ENCODE assay signal across 8 mouse cellular contexts in the genomic region with DNA sequence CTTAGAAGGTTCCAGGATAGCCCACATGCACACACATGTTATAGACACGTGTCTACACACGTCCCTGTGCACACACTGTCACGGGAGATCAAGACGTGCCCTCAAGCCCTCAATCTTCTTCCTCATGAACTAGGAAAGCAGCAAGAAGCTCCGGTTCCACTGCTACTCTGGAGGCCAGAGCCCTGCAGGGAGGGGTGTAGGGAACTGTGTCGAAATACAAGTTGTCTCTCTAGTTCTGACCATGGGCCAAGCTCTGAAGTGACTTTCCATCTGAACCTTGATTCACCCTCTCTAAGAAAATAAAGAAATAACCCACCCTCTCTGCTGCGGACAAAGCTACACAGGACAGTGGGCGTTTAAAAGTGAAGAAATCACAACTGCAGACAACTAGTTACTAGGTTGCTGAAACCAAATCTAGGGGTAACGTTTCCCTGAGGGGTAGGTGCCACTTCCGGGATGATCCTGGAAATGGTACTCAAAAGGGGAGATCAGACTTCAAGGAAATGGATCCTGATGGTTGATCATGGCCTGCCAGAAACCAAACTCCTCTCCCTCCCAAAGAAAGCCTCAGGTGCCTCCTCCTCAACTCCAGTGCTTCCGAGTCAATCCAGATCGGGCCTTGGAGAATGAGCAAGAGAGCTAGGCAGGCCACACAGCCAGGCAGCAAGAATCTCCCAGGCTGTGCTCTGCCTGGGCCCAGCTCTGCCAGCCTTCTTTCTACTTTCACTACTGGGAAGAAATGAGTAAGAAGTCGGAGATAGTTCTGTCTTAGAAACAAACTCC. TPM values are rescaled to one million over a fixed set of nuclear protein-coding genes. Genes with fewer than 3 reads are reported as not detected.
DNase-seq lines count a peak whose midpoint lies in the region; ATAC-seq and TF ChIP-seq lines count a peak whose summit lies in the region.

No protein-coding gene starts in this region.

- DNase-seq in heart, adult 2 months: peak in 1 of 2 experiments; percentile 51
- DNase-seq in heart, postnatal 36 days: no peak
- no peak for DNase-seq in MEL (ENCODE audit: low read depth, low spot score)
- no peak for DNase-seq in liver, embryonic 11.5 days (ENCODE audit: low spot score)
- no peak for DNase-seq in layer of hippocampus, adult 9-11 months
- DNase-seq in left cerebral cortex, adult 9 months (ENCODE audit: low spot score in 2 of 2): no peak

- no peak for TF ChIP-seq EP300 in heart, adult 2 months (IDR thresholded peaks at IDR 0.05; ENCODE audit: insufficient read depth, low read depth, low read length)
- no peak for TF ChIP-seq EP300 in MEL (IDR thresholded peaks at IDR 0.05; ENCODE audit: low read depth in 1 of 2, low read length in 2 of 2)

- H3K27me3 ChIP-seq in heart, adult 2 months (ENCODE audit: control insufficient read depth, insufficient read depth, low read length): no peaks in the 10 kb centered on the region
- H3K27me3 ChIP-seq in MEL (ENCODE audit: control insufficient read depth in 1 of 2, insufficient read depth in 2 of 2, low read length in 2 of 2): no peaks in the 10 kb centered on the region
- H3K27me3 ChIP-seq in forebrain, embryonic 16.5 days (replicated peaks; ENCODE audit: control insufficient read depth, insufficient read depth, low read length): no peaks in the 10 kb centered on the region
- no peaks in the 10 kb centered on the region for H3K27me3 ChIP-seq in liver, embryonic 11.5 days (replicated peaks; ENCODE audit: control insufficient read depth, insufficient read depth, low read length)
- no peaks in the 10 kb centered on the region for H3K27me3 ChIP-seq in neural tube, embryonic 14.5 days (ENCODE audit: control insufficient read depth, insufficient read depth, low read length)

- H3K27ac ChIP-seq in heart, adult 2 months: peak overlapping the region; percentile 95
- H3K27ac ChIP-seq in MEL (ENCODE audit: control insufficient read depth, low read depth, low read length): peak overlapping the region; percentile 28; the same call in 1 of the 2 replicates
- no peak overlapping the region for H3K27ac ChIP-seq in forebrain, embryonic 16.5 days (ENCODE audit: low read length)
- H3K27ac ChIP-seq in liver, embryonic 11.5 days (ENCODE audit: low read depth, low read length): no peak overlapping the region; the same call in 1 of the 2 replicates
- H3K27ac ChIP-seq in neural tube, embryonic 14.5 days (ENCODE audit: low read depth, low read length): no peak overlapping the region

- ATAC-seq in forebrain, embryonic 16.5 days: no peak
- ATAC-seq in liver, embryonic 11.5 days (replicated peaks; ENCODE audit: low FRiP score): no peak
- no peak for ATAC-seq in neural tube, embryonic 14.5 days (ENCODE audit: low read depth)

- peaks cover 6% of the 10 kb centered on the region for H3K4me1 ChIP-seq in heart, adult 2 months (ENCODE audit: control insufficient read depth, insufficient read depth, low read length)
- peaks cover 2 to 11% of the 10 kb centered on the region in 2 experiments; a peak in 2 of 4 replicates for H3K4me1 ChIP-seq in MEL (ENCODE audit: control insufficient read depth in 1 of 2, insufficient read depth in 2 of 2, low read length in 2 of 2)
- peaks cover 25% of the 10 kb centered on the region for H3K4me1 ChIP-seq in forebrain, embryonic 16.5 days (replicated peaks; ENCODE audit: control insufficient read depth, insufficient read depth, low read length)
- peaks cover 19% of the 10 kb centered on the region for H3K4me1 ChIP-seq in liver, embryonic 11.5 days (replicated peaks; ENCODE audit: control insufficient read depth, insufficient read depth, low read length)
- peaks cover 20% of the 10 kb centered on the region for H3K4me1 ChIP-seq in neural tube, embryonic 14.5 days (ENCODE audit: control insufficient read depth, insufficient read depth, low read length)

- WGBS in heart, adult 2 months: 28% methylated on average over 13 of the region's 13 CpGs
- 63% methylated on average over 13 of the region's 13 CpGs for WGBS in forebrain, embryonic 16.5 days
- 59% methylated on average over 13 of the region's 13 CpGs for WGBS in liver, embryonic 11.5 days
- 67% methylated on average over 13 of the region's 13 CpGs for WGBS in neural tube, embryonic 14.5 days

- TF ChIP-seq POLR2A in heart, adult 2 months (IDR thresholded peaks at IDR 0.05; ENCODE audit: insufficient read depth, low read depth, low read length): no peak
- TF ChIP-seq POLR2A in MEL (IDR thresholded peaks at IDR 0.05; ENCODE audit: control insufficient read depth in 1 of 2, insufficient read depth in 1 of 2, low read depth in 1 of 2, low read length in 2 of 2, poor library complexity in 1 of 2): no peak

- H3K4me2 ChIP-seq in forebrain, embryonic 16.5 days (ENCODE audit: low read length): peak overlapping the region; percentile 79
- H3K4me2 ChIP-seq in liver, embryonic 11.5 days: peak overlapping the region; percentile 81
- peak overlapping the region; percentile 86 for H3K4me2 ChIP-seq in neural tube, embryonic 14.5 days (ENCODE audit: low read depth, low read length)

- TF ChIP-seq CTCF in heart, adult 2 months (IDR thresholded peaks at IDR 0.05): no peak
- TF ChIP-seq CTCF in MEL (IDR thresholded peaks at IDR 0.05 in 2 of 3, conservative IDR thresholded peaks at IDR 0.05 in 1 of 3; ENCODE audit: control insufficient read depth in 1 of 3, insufficient read depth in 1 of 3, low read depth in 2 of 3, low read length in 3 of 3, poor library complexity in 1 of 3, severe bottlenecking in 1 of 3): no peak

- peak overlapping the region; percentile 72 for H3K4me3 ChIP-seq in heart, adult 2 months
- peak overlapping the region; percentile 84 to 87 for H3K4me3 ChIP-seq in MEL (ENCODE audit: control insufficient read depth in 1 of 2, insufficient read depth in 1 of 2, low read depth in 2 of 2, low read length in 2 of 2)
- peak overlapping the region; percentile 87 for H3K4me3 ChIP-seq in forebrain, embryonic 16.5 days (replicated peaks; ENCODE audit: low read length)
- H3K4me3 ChIP-seq in liver, embryonic 11.5 days (ENCODE audit: low read depth, low read length): peak overlapping the region; percentile 92
- peak overlapping the region; percentile 92 for H3K4me3 ChIP-seq in neural tube, embryonic 14.5 days (ENCODE audit: low read depth, low read length)

- TF ChIP-seq RAD21 in MEL (IDR thresholded peaks at IDR 0.05; ENCODE audit: low read depth, low read length): no peak

- peaks cover 2% of the 10 kb centered on the region; the same call in 1 of the 2 replicates for H3K79me2 ChIP-seq in heart, adult 2 months (replicated peaks; ENCODE audit: control insufficient read depth, insufficient read depth, low read length)
- H3K79me2 ChIP-seq in MEL (ENCODE audit: control insufficient read depth, insufficient read depth, low read length, poor library complexity): peaks cover 12% of the 10 kb centered on the region

- intact Hi-C loops in heart, adult 2 months (cut with DNase I): no loop called here
- intact Hi-C loops in heart, postnatal 36 days (cut with DNase I): loop anchor here (2.0 kb wide), 1 partner anchor 31 kb away; no protein-coding TSS in a partner anchor

- H3K36me3 ChIP-seq in heart, adult 2 months (ENCODE audit: control insufficient read depth, insufficient read depth, low read length): no peaks in the 10 kb centered on the region; the same call in 1 of the 2 replicates
- peaks cover 2 to 4% of the 10 kb centered on the region in 2 experiments; a peak in 2 of 4 replicates for H3K36me3 ChIP-seq in MEL (ENCODE audit: control insufficient read depth in 1 of 2, insufficient read depth in 2 of 2, low read length in 2 of 2)
- peaks cover 7% of the 10 kb centered on the region; the same call in 1 of the 2 replicates for H3K36me3 ChIP-seq in forebrain, embryonic 16.5 days (ENCODE audit: control insufficient read depth, insufficient read depth)
- peaks cover 12% of the 10 kb centered on the region for H3K36me3 ChIP-seq in liver, embryonic 11.5 days (ENCODE audit: control insufficient read depth, insufficient read depth, low read length)
- H3K36me3 ChIP-seq in neural tube, embryonic 14.5 days (ENCODE audit: control insufficient read depth, insufficient read depth, low read length): peaks cover 24% of the 10 kb centered on the region

- H3K9ac ChIP-seq in heart, adult 2 months (ENCODE audit: low read depth, low read length): peak overlapping the region; percentile 97
- peak overlapping the region; percentile 81 for H3K9ac ChIP-seq in MEL (ENCODE audit: control insufficient read depth, low read depth, low read length, poor library complexity, severe bottlenecking)
- H3K9ac ChIP-seq in forebrain, embryonic 16.5 days (replicated peaks; ENCODE audit: low read depth, low read length): peak overlapping the region; percentile 87; the same call in 1 of the 2 replicates
- H3K9ac ChIP-seq in liver, embryonic 11.5 days (ENCODE audit: low read depth, low read length): peak overlapping the region; percentile 91
- H3K9ac ChIP-seq in neural tube, embryonic 14.5 days (replicated peaks; ENCODE audit: low read depth, low read length): peak overlapping the region; percentile 86

- H3K9me3 ChIP-seq in MEL (replicated peaks; ENCODE audit: insufficient read depth, low read length): no peaks in the 10 kb centered on the region
- no peaks in the 10 kb centered on the region for H3K9me3 ChIP-seq in forebrain, embryonic 16.5 days (ENCODE audit: control insufficient read depth, low read length)
- no peaks in the 10 kb centered on the region for H3K9me3 ChIP-seq in liver, embryonic 11.5 days (ENCODE audit: control insufficient read depth, low read length)
- H3K9me3 ChIP-seq in neural tube, embryonic 14.5 days (ENCODE audit: control insufficient read depth, low read length): no peaks in the 10 kb centered on the region

RNA-seq across cellular contexts. Expression of a gene that starts 1.4 kb away (rescaled TPM):
- 10 to 100 TPM; 71.6 to 81.7 TPM for total RNA-seq in heart, adult 2 months (2021)
- polyA plus RNA-seq in heart, adult 2 months (2012; rRNA removed): 216 and 414 TPM in 2 replicates
- total RNA-seq in heart, postnatal 36 days (2021): 10 to 100 TPM; 79.7 to 89.1 TPM
- 22.4 and 27.0 TPM in 2 replicates for total RNA-seq in MEL (2012; rRNA removed)
- polyA plus RNA-seq in MEL (2012; ENCODE audit: insufficient read depth in 1 of 2, insufficient read length in 2 of 2, low read depth in 1 of 2, low replicate concordance in 2 of 2, missing spikeins in 1 of 2): 10 to 100 TPM in 1 of 2 experiments, not detected in 1; 71.8 TPM
- polyA plus RNA-seq in forebrain, embryonic 16.5 days (2015; fragmentation: Nextera tagmentation; extraction: Ambion mirVana): 39.6 and 42.7 TPM in 2 replicates
- 34.1 and 36.2 TPM in 2 replicates for polyA plus RNA-seq in liver, embryonic 11.5 days (2014; fragmentation: Nextera tagmentation; extraction: Ambion mirVana)
- 45.7 and 52.0 TPM in 2 replicates for polyA plus RNA-seq in neural tube, embryonic 14.5 days (2014; fragmentation: Nextera tagmentation; extraction: Ambion mirVana)

RNA-seq across cellular contexts. Expression of a gene that starts 17.8 kb away (rescaled TPM):
- total RNA-seq in heart, adult 2 months (2021): 10 to 100 TPM; 84.0 to 93.6 TPM
- polyA plus RNA-seq in heart, adult 2 months (2012; rRNA removed): 97.6 and 116 TPM in 2 replicates
- total RNA-seq in heart, postnatal 36 days (2021): 10 to 100 TPM; 71.4 TPM
- total RNA-seq in MEL (2012; rRNA removed): 0.20 and 0.42 TPM in 2 replicates
- polyA plus RNA-seq in MEL (2012; ENCODE audit: insufficient read depth in 1 of 2, insufficient read length in 2 of 2, low read depth in 1 of 2, low replicate concordance in 2 of 2, missing spikeins in 1 of 2): 1 to 10 TPM in 1 of 2 experiments, not detected in 1; 1.1 TPM
- polyA plus RNA-seq in forebrain, embryonic 16.5 days (2015; fragmentation: Nextera tagmentation; extraction: Ambion mirVana): 5.0 and 5.6 TPM in 2 replicates
- polyA plus RNA-seq in liver, embryonic 11.5 days (2014; fragmentation: Nextera tagmentation; extraction: Ambion mirVana): 17.9 and 24.1 TPM in 2 replicates
- 5.2 and 5.5 TPM in 2 replicates for polyA plus RNA-seq in neural tube, embryonic 14.5 days (2014; fragmentation: Nextera tagmentation; extraction: Ambion mirVana)

RNA-seq across cellular contexts. Expression of a gene that starts 47.0 kb away (rescaled TPM):
- 10 to 100 TPM; 31.8 to 37.1 TPM for total RNA-seq in heart, adult 2 months (2021)
- polyA plus RNA-seq in heart, adult 2 months (2012; rRNA removed): 12.5 and 21.8 TPM in 2 replicates
- total RNA-seq in heart, postnatal 36 days (2021): 10 to 100 TPM; 35.1 to 36.0 TPM
- total RNA-seq in MEL (2012; rRNA removed): 7.9 and 8.1 TPM in 2 replicates
- 10 to 100 TPM in 1 of 2 experiments, not detected in 1; 17.0 TPM for polyA plus RNA-seq in MEL (2012; ENCODE audit: insufficient read depth in 1 of 2, insufficient read length in 2 of 2, low read depth in 1 of 2, low replicate concordance in 2 of 2, missing spikeins in 1 of 2)
- 79.6 and 98.3 TPM in 2 replicates for polyA plus RNA-seq in forebrain, embryonic 16.5 days (2015; fragmentation: Nextera tagmentation; extraction: Ambion mirVana)
- polyA plus RNA-seq in liver, embryonic 11.5 days (2014; fragmentation: Nextera tagmentation; extraction: Ambion mirVana): 33.7 and 37.3 TPM in 2 replicates
- polyA plus RNA-seq in neural tube, embryonic 14.5 days (2014; fragmentation: Nextera tagmentation; extraction: Ambion mirVana): 101 and 132 TPM in 2 replicates

RNA-seq across cellular contexts. Expression of a gene that starts 47.4 kb away (rescaled TPM):
- total RNA-seq in heart, adult 2 months (2021): 10 to 100 TPM; 12.2 to 13.9 TPM
- polyA plus RNA-seq in heart, adult 2 months (2012; rRNA removed): 18.4 and 26.8 TPM in 2 replicates
- total RNA-seq in heart, postnatal 36 days (2021): 10 to 100 TPM; 13.5 to 15.6 TPM
- 11.5 and 12.7 TPM in 2 replicates for total RNA-seq in MEL (2012; rRNA removed)
- 10 to 100 TPM in 1 of 2 experiments, not detected in 1; 14.3 TPM for polyA plus RNA-seq in MEL (2012; ENCODE audit: insufficient read depth in 1 of 2, insufficient read length in 2 of 2, low read depth in 1 of 2, low replicate concordance in 2 of 2, missing spikeins in 1 of 2)
- polyA plus RNA-seq in forebrain, embryonic 16.5 days (2015; fragmentation: Nextera tagmentation; extraction: Ambion mirVana): 22.9 and 30.5 TPM in 2 replicates
- polyA plus RNA-seq in liver, embryonic 11.5 days (2014; fragmentation: Nextera tagmentation; extraction: Ambion mirVana): 12.2 and 13.6 TPM in 2 replicates
- 16.5 and 19.1 TPM in 2 replicates for polyA plus RNA-seq in neural tube, embryonic 14.5 days (2014; fragmentation: Nextera tagmentation; extraction: Ambion mirVana)

RNA-seq across cellular contexts. Expression of a gene that starts 58.8 kb away (rescaled TPM):
- 10 to 100 TPM; 46.0 to 49.0 TPM for total RNA-seq in heart, adult 2 months (2021)
- 17.1 and 28.8 TPM in 2 replicates for polyA plus RNA-seq in heart, adult 2 months (2012; rRNA removed)
- 10 to 100 TPM; 48.1 to 50.0 TPM for total RNA-seq in heart, postnatal 36 days (2021)
- 125 and 127 TPM in 2 replicates for total RNA-seq in MEL (2012; rRNA removed)
- 100 to 1,000 TPM; 131 to 178 TPM for polyA plus RNA-seq in MEL (2012; ENCODE audit: insufficient read depth in 1 of 2, insufficient read length in 2 of 2, low read depth in 1 of 2, low replicate concordance in 2 of 2, missing spikeins in 1 of 2)
- polyA plus RNA-seq in forebrain, embryonic 16.5 days (2015; fragmentation: Nextera tagmentation; extraction: Ambion mirVana): 291 and 321 TPM in 2 replicates
- polyA plus RNA-seq in liver, embryonic 11.5 days (2014; fragmentation: Nextera tagmentation; extraction: Ambion mirVana): 137 and 154 TPM in 2 replicates
- polyA plus RNA-seq in neural tube, embryonic 14.5 days (2014; fragmentation: Nextera tagmentation; extraction: Ambion mirVana): 307 and 318 TPM in 2 replicates

Comparison
In these comparisons a context has a peak if more than half of its experiments do, and no peak if none do; other contexts are left out.
1. H3K27ac ChIP-seq: peak in heart, adult 2 months (single experiment) and MEL (single experiment); none in forebrain, embryonic 16.5 days (single experiment), liver, embryonic 11.5 days (single experiment) and neural tube, embryonic 14.5 days (single experiment).
2. Peak in every context shown above with its lines, with median percentiles within 50 percentile points of each other: H3K4me3 ChIP-seq, H3K9ac ChIP-seq and H3K4me2 ChIP-seq.